Mouse (Mus musculus): ENCODE measurements around the gene Usp17lc. TPM values are rescaled to one million over a fixed set of nuclear protein-coding genes. Genes with fewer than 3 reads are reported as not detected.

The Usp17lc gene
- not detected in 2 replicates for polyA plus RNA-seq (2015; fragmentation: Nextera tagmentation; extraction: Ambion mirVana)

GRCm38 (mm10) chr7:103414772-103415171 lies at the start of gene Usp17lc:
TSS of gene Usp17lc (plus strand) at chr7:103415072.

GRCm38 (mm10) chr7:103386077-103386476 lies 28.8 kb upstream of the Usp17lc start, which contains the start of gene Olfr603:
TSS of gene Olfr603 (minus strand) at chr7:103386177.

GRCm38 (mm10) chr7:103445339-103445738 lies 30.5 kb downstream of the Usp17lc start, which contains the start of gene Olfr605:
TSS of gene Olfr605 (minus strand) at chr7:103445439.

GRCm38 (mm10) chr7:103448746-103449145 lies 33.9 kb downstream of the Usp17lc start, which contains the start of gene Olfr606:
TSS of gene Olfr606 (plus strand) at chr7:103449046.

Small RNAs within 50 kb of the gene (microRNA-seq; reads per million reads assigned to microRNA genes)
- 0 reads per million in 2 experiments for gene Gm25774

Other genes with a start within 250 kb of the Usp17lc start
- gene Olfr591, start 236.7 kb upstream of the Usp17lc start, polyA plus RNA-seq (2015; fragmentation: Nextera tagmentation; extraction: Ambion mirVana), result not detected in 2 replicates
- not detected in 2 replicates for gene Olfr592, start 230.3 kb upstream of the Usp17lc start, polyA plus RNA-seq (2015; fragmentation: Nextera tagmentation; extraction: Ambion mirVana)
- not detected in 2 replicates for gene Olfr593, start 203.2 kb upstream of the Usp17lc start, polyA plus RNA-seq (2015; fragmentation: Nextera tagmentation; extraction: Ambion mirVana)
- not detected in 2 replicates for gene Olfr594, start 198.1 kb upstream of the Usp17lc start, polyA plus RNA-seq (2015; fragmentation: Nextera tagmentation; extraction: Ambion mirVana)
- gene Usp17ld, start 162.6 kb upstream of the Usp17lc start, polyA plus RNA-seq (2015; fragmentation: Nextera tagmentation; extraction: Ambion mirVana), result not detected in 2 replicates
- gene Olfr596, start 109.4 kb upstream of the Usp17lc start, polyA plus RNA-seq (2015; fragmentation: Nextera tagmentation; extraction: Ambion mirVana), result not detected in 2 replicates
- not detected in 2 replicates for gene Olfr597, start 98.8 kb upstream of the Usp17lc start, polyA plus RNA-seq (2015; fragmentation: Nextera tagmentation; extraction: Ambion mirVana)
- gene Olfr598, start 91.5 kb upstream of the Usp17lc start, polyA plus RNA-seq (2015; fragmentation: Nextera tagmentation; extraction: Ambion mirVana), result not detected in 2 replicates
- not detected in 2 replicates for gene Olfr599, start 79.2 kb upstream of the Usp17lc start, polyA plus RNA-seq (2015; fragmentation: Nextera tagmentation; extraction: Ambion mirVana)
- not detected in 2 replicates for gene Olfr600, start 65.4 kb upstream of the Usp17lc start, polyA plus RNA-seq (2015; fragmentation: Nextera tagmentation; extraction: Ambion mirVana)
- not detected in 2 replicates for gene Olfr601, start 52.4 kb upstream of the Usp17lc start, polyA plus RNA-seq (2015; fragmentation: Nextera tagmentation; extraction: Ambion mirVana)
- not detected in 2 replicates for gene Olfr603, start 28.9 kb upstream of the Usp17lc start, polyA plus RNA-seq (2015; fragmentation: Nextera tagmentation; extraction: Ambion mirVana)
- gene Olfr605, start 30.4 kb downstream of the Usp17lc start, polyA plus RNA-seq (2015; fragmentation: Nextera tagmentation; extraction: Ambion mirVana), result not detected in 2 replicates
- gene Olfr606, start 34.0 kb downstream of the Usp17lc start, polyA plus RNA-seq (2015; fragmentation: Nextera tagmentation; extraction: Ambion mirVana), result not detected in 2 replicates
- gene Olfr607, start 49.1 kb downstream of the Usp17lc start, polyA plus RNA-seq (2015; fragmentation: Nextera tagmentation; extraction: Ambion mirVana), result not detected in 2 replicates
- not detected in 2 replicates for gene Olfr608, start 54.8 kb downstream of the Usp17lc start, polyA plus RNA-seq (2015; fragmentation: Nextera tagmentation; extraction: Ambion mirVana)
- not detected in 2 replicates for gene Olfr609, start 83.0 kb downstream of the Usp17lc start, polyA plus RNA-seq (2015; fragmentation: Nextera tagmentation; extraction: Ambion mirVana)
- not detected in 2 replicates for gene Olfr610, start 97.0 kb downstream of the Usp17lc start, polyA plus RNA-seq (2015; fragmentation: Nextera tagmentation; extraction: Ambion mirVana)
- not detected in 2 replicates for gene Olfr611, start 105.8 kb downstream of the Usp17lc start, polyA plus RNA-seq (2015; fragmentation: Nextera tagmentation; extraction: Ambion mirVana)
- gene Olfr612, start 127.6 kb downstream of the Usp17lc start, polyA plus RNA-seq (2015; fragmentation: Nextera tagmentation; extraction: Ambion mirVana), result not detected in 2 replicates
- gene Olfr613, start 133.0 kb downstream of the Usp17lc start, polyA plus RNA-seq (2015; fragmentation: Nextera tagmentation; extraction: Ambion mirVana), result not detected in 2 replicates
- gene Olfr615, start 141.0 kb downstream of the Usp17lc start, polyA plus RNA-seq (2015; fragmentation: Nextera tagmentation; extraction: Ambion mirVana), result not detected in 2 replicates
- gene Olfr616, start 154.1 kb downstream of the Usp17lc start, polyA plus RNA-seq (2015; fragmentation: Nextera tagmentation; extraction: Ambion mirVana), result not detected in 2 replicates
- not detected in 2 replicates for gene Olfr617, start 158.0 kb downstream of the Usp17lc start, polyA plus RNA-seq (2015; fragmentation: Nextera tagmentation; extraction: Ambion mirVana)
- gene Olfr618, start 175.0 kb downstream of the Usp17lc start, polyA plus RNA-seq (2015; fragmentation: Nextera tagmentation; extraction: Ambion mirVana), result not detected in 2 replicates
- gene Olfr619, start 185.5 kb downstream of the Usp17lc start, polyA plus RNA-seq (2015; fragmentation: Nextera tagmentation; extraction: Ambion mirVana), result not detected in 2 replicates
- not detected in 2 replicates for gene Olfr620, start 197.5 kb downstream of the Usp17lc start, polyA plus RNA-seq (2015; fragmentation: Nextera tagmentation; extraction: Ambion mirVana)
- gene Olfr622, start 227.6 kb downstream of the Usp17lc start, polyA plus RNA-seq (2015; fragmentation: Nextera tagmentation; extraction: Ambion mirVana), result not detected in 2 replicates
- not detected in 2 replicates for gene Olfr623, start 248.6 kb downstream of the Usp17lc start, polyA plus RNA-seq (2015; fragmentation: Nextera tagmentation; extraction: Ambion mirVana)

Measured in skeletal muscle tissue, postnatal 0 days (tissue).